Mouse (Mus musculus) gastrocnemius, adult 2 months (tissue): ENCODE data around the gene Bpi. TPM values are rescaled to one million over a fixed set of nuclear protein-coding genes. Genes with fewer than 3 reads are reported as not detected.
A peak's percentile ranks its signal among the peaks of the same experiment; 100 is the strongest.

Experiments used
- DNase-seq: peaks from one replicate; pipeline ENCODE4 v3.0.0; 2022
- H3K27ac ChIP-seq: fragments of 200-600 bp; 2 replicates; pipeline ENCODE4 v1.8.1; 2022; ENCODE audit warnings: mild to moderate bottlenecking
- H3K4me3 ChIP-seq: fragments of 200-600 bp; 2 replicates; pipeline ENCODE4 v1.8.1; 2022; ENCODE audit warnings: mild to moderate bottlenecking, moderate library complexity
- CTCF ChIP-seq: fragments of 200-600 bp; IDR thresholded peaks from 2 replicates; pipeline ENCODE4 v1.8.1; 2022; ENCODE audit warnings: antibody characterized with exemption, mild to moderate bottlenecking, moderate library complexity
- intact Hi-C: fragments of 180-260 bp; cut with DNase I; formaldehyde crosslinking; loops from one replicate; pipeline ENCODE4 v1.15.1; 2025
- total RNA-seq, 2 experiments: library from RNA; stranded (reverse); gene quantifications; 2 replicates each; pipeline ENCODE4 v1.2.3; 2021

Gene Bpi
- total RNA-seq, 2 experiments from 2014 or later: not detected

DNA sequence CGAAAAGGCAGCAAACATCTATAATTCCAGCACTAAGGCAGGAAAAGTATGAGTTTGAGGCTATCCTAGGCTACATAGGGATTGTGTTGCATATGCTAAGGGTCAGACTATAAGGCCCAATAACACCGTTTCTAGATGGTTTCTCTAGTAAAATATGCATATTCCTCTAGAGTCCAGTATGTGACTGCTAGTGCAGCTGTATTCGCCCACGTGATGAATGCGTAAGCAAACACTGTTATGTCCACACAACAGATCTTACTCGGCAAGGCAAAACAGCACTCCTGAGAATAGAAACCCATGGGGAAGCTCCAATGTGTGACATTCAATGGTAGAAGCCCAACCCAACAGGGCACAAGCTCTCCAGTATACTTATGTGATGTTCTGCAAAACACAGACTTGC, 10.0 kb upstream of the Bpi start:
- intact Hi-C loops: no loop called here

DNA sequence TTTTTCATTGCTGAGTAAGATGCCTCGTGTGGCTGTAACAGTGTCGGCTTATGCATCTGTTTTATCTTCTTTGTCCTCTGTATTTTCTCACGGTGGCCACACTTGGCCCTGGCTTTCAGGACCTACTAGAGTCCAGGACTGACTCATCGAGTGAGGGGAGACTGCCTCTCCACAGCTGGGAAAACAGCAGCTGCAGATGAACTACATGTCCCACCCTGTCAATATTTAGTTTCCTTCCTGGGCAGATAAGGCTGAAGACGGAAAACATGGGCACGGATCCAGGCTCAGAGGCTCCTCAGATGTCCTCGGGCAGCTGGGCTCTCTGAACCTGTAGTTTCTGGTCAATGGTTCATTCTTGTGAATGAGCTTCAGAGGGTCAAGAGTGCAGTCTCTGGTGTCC, 9.6 kb upstream of the Bpi start:
- TF ChIP-seq CTCF: no peak
- no peak overlapping the region for H3K4me3 ChIP-seq
- DNase-seq: peak; percentile 73
- H3K27ac ChIP-seq: peak overlapping the region; percentile 56
- intact Hi-C loops: no loop called here

More for the DNA sequence above, 10.0 kb upstream of the Bpi start:
- Histone ChIP-seq H3K4me3 (no peak overlapping the region), H3K27ac (peak overlapping the region; percentile 56)
- DNase-seq: no peak
- TF ChIP-seq CTCF: no peak

DNA sequence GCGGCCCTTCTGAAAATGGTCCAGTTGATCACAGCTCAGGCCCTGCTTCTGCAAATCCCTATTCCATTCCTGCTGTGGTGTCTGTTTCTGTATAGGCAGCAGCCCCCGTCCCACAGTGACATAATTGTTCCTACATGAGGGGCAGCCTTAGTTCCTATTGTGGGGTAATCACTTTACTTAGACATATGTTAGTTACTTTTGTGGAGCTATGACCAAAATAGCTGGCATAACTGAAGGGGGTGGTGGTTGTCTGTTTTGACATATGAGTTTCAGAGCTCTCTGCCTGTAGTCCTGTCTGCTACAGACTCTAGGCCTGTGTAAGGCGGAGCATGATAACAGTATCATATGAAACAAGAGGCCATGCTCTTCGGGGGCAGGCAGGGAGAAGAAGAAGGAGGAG, 7.3 kb upstream of the Bpi start:
- Histone ChIP-seq H3K27ac (no peak overlapping the region), H3K4me3 (no peak overlapping the region)
- DNase-seq: no peak
- intact Hi-C loops: no loop called here
- no peak for TF ChIP-seq CTCF

DNA sequence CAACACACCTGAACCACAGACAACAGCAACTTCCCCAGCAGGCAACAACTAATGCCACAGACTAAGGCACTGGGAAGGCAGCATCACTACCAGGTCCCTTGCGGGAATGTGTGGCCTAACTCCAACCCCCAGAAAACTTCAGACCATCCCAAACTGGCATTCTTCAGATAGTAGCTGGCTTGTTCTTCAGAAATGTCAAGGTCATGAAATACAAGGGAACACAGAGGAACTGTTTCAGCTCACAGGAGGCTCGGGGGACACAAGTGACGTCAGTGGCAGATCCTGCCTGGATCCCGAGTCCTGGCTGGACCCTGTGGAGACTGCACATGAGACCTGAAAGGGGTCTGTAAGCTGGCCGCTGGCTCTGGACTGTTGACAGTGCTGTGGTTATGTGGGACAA, 4.1 kb upstream of the Bpi start:
- TF ChIP-seq CTCF: no peak

DNA sequence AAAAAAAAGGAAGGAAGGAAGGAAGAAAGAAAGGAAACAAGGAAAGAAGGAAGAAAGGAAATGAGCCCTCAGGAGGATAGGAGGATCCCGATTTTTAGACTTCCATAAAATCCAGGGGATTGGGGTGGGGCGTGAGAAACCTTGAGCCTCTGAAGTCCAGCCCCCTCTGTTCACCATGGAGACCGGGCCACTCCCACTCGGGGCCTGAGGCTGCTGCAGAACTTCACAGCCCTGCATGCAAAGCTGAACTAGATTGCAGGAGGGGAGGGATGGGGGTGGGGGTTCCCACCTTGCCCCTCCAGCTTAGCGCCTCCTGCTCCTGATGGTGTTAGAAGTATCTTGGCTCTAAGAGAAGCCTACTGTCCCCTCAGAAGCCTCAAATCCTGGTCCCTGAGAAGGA, 1.0 kb upstream of the Bpi start:
- H3K27ac ChIP-seq: peak overlapping the region; percentile 53; the same call in 1 of the 2 replicates
- no peak for TF ChIP-seq CTCF
- intact Hi-C loops: no loop called here
- H3K4me3 ChIP-seq: no peak overlapping the region
- DNase-seq: peak; percentile 61

More for the DNA sequence above, 4.1 kb upstream of the Bpi start:
- intact Hi-C loops: no loop called here
- Histone ChIP-seq H3K27ac (no peak overlapping the region), H3K4me3 (no peak overlapping the region)
- no peak for DNase-seq

DNA sequence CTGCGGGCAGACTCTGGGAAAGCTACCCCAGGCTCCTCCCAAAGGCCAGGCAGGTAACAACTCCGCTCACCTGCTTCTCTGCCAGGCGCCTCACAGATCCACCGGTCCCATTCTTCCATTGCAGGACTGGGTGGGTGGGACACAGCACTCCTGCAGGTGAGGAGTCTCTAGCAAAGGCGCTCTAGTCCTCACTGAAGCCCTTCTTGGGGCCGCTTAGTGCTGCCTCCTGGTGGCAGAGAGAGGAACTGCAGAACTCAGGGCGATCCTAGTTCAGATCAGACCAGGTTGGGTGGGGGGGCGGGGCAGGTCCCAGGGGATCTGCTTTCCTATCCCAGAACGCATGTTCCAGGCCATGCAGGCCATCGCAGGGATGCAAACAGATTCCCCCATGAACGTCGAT, 887 bp downstream of the Bpi start:
- peak; percentile 78 for DNase-seq
- intact Hi-C loops: loop anchor here (1.0 to 2.0 kb wide), 2 partner anchors 34 to 51 kb away; no protein-coding TSS in a partner anchor
- no peak overlapping the region for H3K4me3 ChIP-seq
- H3K27ac ChIP-seq: no peak overlapping the region
- peak; percentile 74 for TF ChIP-seq CTCF

DNA sequence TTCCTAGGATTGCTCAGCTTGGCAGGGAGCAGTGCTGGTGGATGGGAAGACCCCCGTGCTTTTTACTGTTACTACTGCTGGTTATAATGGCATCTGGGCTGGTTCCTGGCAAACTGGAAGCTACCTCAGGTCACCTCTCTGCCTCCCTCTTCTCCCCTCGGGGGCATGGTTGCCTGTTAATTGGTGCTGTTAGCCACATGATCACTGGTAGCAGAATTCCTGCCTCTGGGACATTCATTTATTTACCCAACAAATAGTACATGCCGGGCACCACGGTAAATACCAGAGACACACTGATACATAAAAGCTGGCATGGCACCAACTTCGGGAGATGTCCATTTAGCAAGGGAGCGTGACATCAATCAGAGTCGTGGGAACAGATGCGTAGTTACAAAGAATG, 1.6 kb downstream of the Bpi start:
- intact Hi-C loops: loop anchor here (2.0 kb wide), 1 partner anchor 35 kb away; no protein-coding TSS in a partner anchor
- Histone ChIP-seq H3K27ac (no peak overlapping the region), H3K4me3 (no peak overlapping the region)
- TF ChIP-seq CTCF: no peak
- DNase-seq: no peak

DNA sequence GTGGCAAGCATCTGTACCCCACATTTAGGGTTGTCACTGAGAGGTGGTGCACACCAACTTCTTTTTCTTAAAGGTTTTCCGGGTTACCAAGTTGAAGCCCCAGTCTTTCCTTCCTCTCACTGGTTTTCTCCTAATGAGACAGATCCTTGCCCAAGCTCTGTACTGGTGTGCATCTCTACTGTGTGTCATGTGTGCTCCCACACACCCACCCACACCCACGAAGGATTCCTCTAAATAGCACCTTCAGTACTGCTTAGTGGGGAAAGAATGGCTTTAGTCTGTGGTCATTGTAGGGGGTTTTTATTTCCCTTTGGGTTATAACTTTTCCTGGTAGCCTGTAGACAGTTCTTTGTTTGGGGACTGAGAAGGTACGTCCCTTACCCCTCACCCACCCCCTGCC, 7.0 kb downstream of the Bpi start:
- DNase-seq: no peak
- Histone ChIP-seq H3K4me3 (no peak overlapping the region), H3K27ac (no peak overlapping the region)
- no peak for TF ChIP-seq CTCF
- intact Hi-C loops: no loop called here

DNA sequence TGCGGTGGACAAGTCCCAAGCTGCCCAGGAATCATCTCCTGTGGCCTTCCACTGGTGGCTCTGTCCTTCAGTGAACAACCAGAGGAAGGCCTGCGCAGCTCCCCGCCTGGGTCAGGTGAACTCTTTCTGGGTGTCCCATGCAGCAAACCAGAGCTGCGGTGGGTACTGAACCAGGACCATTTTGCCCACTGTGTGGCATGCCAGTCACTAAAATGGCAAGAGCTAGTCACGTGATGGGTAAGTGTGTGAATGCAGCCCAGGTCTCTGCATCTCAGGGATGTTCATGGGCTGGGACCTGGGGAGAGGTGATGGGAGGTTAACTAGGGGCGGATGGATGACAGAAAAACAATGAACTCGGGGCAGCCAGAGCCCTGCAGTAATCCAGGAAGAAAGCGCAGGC, 12.1 kb downstream of the Bpi start:
- DNase-seq: no peak
- intact Hi-C loops: no loop called here
- TF ChIP-seq CTCF: no peak
- Histone ChIP-seq H3K4me3 (no peak overlapping the region), H3K27ac (no peak overlapping the region)

DNA sequence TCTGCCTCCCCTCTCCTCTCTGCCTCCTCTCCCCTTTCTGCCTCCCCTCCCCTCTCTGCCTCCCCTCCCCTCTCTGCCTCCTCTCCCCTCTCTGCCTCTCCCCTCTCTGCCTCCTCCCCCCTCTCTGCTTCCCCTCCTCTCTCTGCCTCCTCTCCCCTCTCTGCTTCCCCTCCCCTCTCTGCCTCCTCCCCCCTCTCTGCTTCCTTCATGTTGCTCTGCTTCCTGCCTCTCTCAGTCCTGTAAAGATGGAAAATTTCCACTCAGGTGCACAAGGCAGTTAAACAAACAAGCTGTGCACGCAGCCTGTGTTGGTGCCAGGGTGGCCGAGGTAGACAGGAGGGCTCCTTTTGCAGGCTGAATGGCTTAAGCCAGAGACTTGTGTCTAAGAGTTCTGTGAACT, 15.8 kb downstream of the Bpi start:
- intact Hi-C loops: no loop called here
- no peak overlapping the region for H3K4me3 ChIP-seq
- DNase-seq: no peak
- H3K27ac ChIP-seq: no peak overlapping the region
- no peak for TF ChIP-seq CTCF

DNA sequence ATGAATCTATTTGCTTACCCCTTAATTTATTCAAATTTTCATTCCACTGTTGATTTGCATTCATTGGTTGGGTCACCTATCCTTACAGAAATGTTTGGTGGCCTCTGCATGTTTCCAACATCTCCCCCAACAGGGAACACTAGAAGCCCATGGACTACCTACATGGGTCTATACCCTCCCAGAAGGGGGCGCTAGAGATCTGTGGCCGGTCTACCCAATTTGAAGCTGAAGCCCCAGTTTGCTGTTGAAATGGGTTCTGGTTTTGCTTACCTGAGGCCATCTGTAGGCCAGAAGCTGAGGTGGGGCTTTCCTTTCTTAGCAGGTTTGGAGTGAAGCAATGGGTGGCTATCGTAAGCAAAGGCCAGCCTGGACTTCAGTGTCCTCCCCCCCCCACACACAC, 17.5 kb downstream of the Bpi start:
- peak; percentile 38 for DNase-seq
- Histone ChIP-seq H3K27ac (no peak overlapping the region), H3K4me3 (no peak overlapping the region)
- peak; percentile 40 for TF ChIP-seq CTCF
- intact Hi-C loops: no loop called here

DNA sequence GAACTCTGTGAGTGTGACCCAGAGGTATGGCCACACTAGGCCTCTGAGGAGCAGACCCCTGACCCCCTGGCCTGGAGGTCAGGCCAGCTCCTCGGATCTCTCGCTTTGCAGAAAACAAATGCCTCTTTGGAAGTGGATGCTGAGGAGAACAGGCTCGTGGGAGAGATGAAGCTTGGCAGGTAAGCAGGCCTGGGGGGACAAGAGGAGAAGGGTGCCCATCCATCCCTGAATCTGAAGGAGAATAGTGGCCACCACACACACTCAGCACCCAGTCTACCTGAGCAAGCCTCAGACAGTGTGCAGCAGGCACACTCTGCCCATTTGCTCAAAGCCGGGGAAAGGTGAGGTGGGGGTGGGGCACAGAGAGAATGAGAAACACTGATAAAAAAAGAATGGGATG, 17.9 kb downstream of the Bpi start:
- DNase-seq: no peak
- no peak overlapping the region for H3K27ac ChIP-seq
- intact Hi-C loops: no loop called here
- TF ChIP-seq CTCF: no peak
- no peak overlapping the region for H3K4me3 ChIP-seq

DNA sequence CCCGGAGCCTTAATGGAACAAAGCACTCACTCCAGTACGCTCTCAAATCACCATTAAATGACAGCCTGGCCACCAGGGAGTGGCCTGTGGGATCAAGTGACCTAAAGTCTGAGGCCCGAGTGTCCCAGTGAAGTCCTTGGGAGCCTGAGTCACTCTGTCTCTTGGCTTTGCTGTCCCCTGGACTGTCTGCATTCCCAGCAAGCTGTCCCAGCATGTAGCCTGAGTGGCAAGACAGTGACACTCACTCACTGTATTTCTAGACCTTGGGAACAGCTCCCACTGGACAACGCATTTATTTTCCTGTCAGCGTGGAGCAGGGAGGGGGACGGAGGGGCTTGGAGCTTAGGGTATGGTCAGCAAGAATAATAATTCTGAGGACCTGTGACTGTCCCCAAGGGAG, 18.6 kb downstream of the Bpi start:
- no peak for DNase-seq
- Histone ChIP-seq H3K4me3 (no peak overlapping the region), H3K27ac (no peak overlapping the region)
- intact Hi-C loops: no loop called here
- no peak for TF ChIP-seq CTCF

DNA sequence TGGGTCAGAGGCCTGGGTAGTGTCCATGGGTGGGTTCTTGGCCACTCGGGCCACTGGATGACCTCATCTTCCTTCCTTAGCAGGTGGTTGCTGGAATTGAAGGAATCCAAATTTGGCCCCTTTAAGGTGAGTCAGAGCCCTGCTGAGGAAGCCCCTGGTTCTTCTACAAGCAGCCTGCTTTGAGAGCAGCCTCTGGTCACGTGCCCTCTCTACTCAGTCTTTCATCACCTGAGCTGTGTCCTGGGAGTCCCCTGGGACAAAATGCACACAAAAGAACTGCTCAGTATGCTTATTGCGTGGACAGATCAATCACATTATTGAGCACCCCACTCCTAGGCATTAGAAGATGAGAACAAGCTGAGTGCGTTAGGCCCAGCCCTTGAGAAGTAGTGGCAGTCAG, 19.0 kb downstream of the Bpi start:
- Histone ChIP-seq H3K4me3 (no peak overlapping the region), H3K27ac (no peak overlapping the region)
- no peak for TF ChIP-seq CTCF
- DNase-seq: no peak
- intact Hi-C loops: no loop called here

DNA sequence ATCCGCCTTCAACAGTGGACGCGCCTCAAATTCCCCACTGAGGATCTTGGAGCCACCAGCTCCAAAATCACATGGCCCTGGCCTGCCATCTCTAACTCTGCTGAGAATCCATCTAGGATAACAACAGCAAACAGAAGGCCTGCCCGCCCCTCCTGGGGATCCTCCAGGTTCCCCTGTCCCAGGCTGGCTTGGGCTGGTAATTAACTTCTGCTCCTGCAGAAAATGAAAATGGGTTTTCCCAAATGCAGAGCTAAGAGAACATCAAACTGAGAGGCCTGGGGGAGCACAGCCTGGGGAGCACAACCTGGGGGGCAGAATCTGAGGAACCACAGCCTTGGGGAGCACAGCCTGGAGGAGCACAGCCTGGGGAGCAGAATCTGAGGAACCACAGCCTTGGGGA, 21.8 kb downstream of the Bpi start:
- no peak for TF ChIP-seq CTCF
- H3K27ac ChIP-seq: no peak overlapping the region
- DNase-seq: no peak
- intact Hi-C loops: loop anchor here (5.0 kb wide), 1 partner anchor 63 kb away; no protein-coding TSS in a partner anchor
- no peak overlapping the region for H3K4me3 ChIP-seq
